Mouse (Mus musculus): ENCODE measurements around the gene Gm6588.
"Not testable (repeated sequence)": the region's sequence is repeated elsewhere in the genome, so short reads cannot be mapped to it uniquely, and the experiment has no call there.

Gene Gm6588

GRCm38 (mm10) chr5:112448747-112449440, at the start of gene Gm6588:
Gm6588 (plus strand) TSS chr5:112449426.
- in situ Hi-C loops (cut with MboI; ENCODE audit: low pct_unique_long_range_greater_than_20kb in 1 of 2, low sequenced_read_pairs in 2 of 2, unreplicated experiment in 1 of 2): loop anchor here in 1 of 2 experiments (10.0 kb wide), 1 partner anchor 426 kb away; no protein-coding TSS in a partner anchor

GRCm38 (mm10) chr5:112402437-112402836, 46.8 kb upstream of the Gm6588 start:
- in situ Hi-C loops (cut with MboI; ENCODE audit: low pct_unique_long_range_greater_than_20kb in 1 of 2, low sequenced_read_pairs in 2 of 2, unreplicated experiment in 1 of 2): no loop called here

GRCm38 (mm10) chr5:112406017-112406416, 43.2 kb upstream of the Gm6588 start:
- in situ Hi-C loops (cut with MboI; ENCODE audit: low pct_unique_long_range_greater_than_20kb in 1 of 2, low sequenced_read_pairs in 2 of 2, unreplicated experiment in 1 of 2): no loop called here

GRCm38 (mm10) chr5:112409274-112409673, 40.0 kb upstream of the Gm6588 start:
- in situ Hi-C loops (cut with MboI; ENCODE audit: low pct_unique_long_range_greater_than_20kb in 1 of 2, low sequenced_read_pairs in 2 of 2, unreplicated experiment in 1 of 2): no loop called here

GRCm38 (mm10) chr5:112411072-112411471, 38.2 kb upstream of the Gm6588 start:
- in situ Hi-C loops (cut with MboI; ENCODE audit: low pct_unique_long_range_greater_than_20kb in 1 of 2, low sequenced_read_pairs in 2 of 2, unreplicated experiment in 1 of 2): no loop called here

GRCm38 (mm10) chr5:112411514-112412335, 37.5 kb upstream of the Gm6588 start:
- in situ Hi-C loops (cut with MboI; ENCODE audit: low pct_unique_long_range_greater_than_20kb in 1 of 2, low sequenced_read_pairs in 2 of 2, unreplicated experiment in 1 of 2): no loop called here

GRCm38 (mm10) chr5:112412781-112413180, 36.4 kb upstream of the Gm6588 start:
- in situ Hi-C loops (cut with MboI; ENCODE audit: low pct_unique_long_range_greater_than_20kb in 1 of 2, low sequenced_read_pairs in 2 of 2, unreplicated experiment in 1 of 2): not testable (repeated sequence)

- in situ Hi-C loops (cut with MboI; ENCODE audit: low pct_unique_long_range_greater_than_20kb in 1 of 2, low sequenced_read_pairs in 2 of 2, unreplicated experiment in 1 of 2): no loop called here
These were observed 32.6 kb upstream of the Gm6588 start for GRCm38 (mm10) chr5:112416673-112417072.

GRCm38 (mm10) chr5:112418023-112418422, 31.2 kb upstream of the Gm6588 start:
- in situ Hi-C loops (cut with MboI; ENCODE audit: low pct_unique_long_range_greater_than_20kb in 1 of 2, low sequenced_read_pairs in 2 of 2, unreplicated experiment in 1 of 2): no loop called here

GRCm38 (mm10) chr5:112419535-112419934, 29.7 kb upstream of the Gm6588 start:
- in situ Hi-C loops (cut with MboI; ENCODE audit: low pct_unique_long_range_greater_than_20kb in 1 of 2, low sequenced_read_pairs in 2 of 2, unreplicated experiment in 1 of 2): no loop called here

- in situ Hi-C loops (cut with MboI; ENCODE audit: low pct_unique_long_range_greater_than_20kb in 1 of 2, low sequenced_read_pairs in 2 of 2, unreplicated experiment in 1 of 2): loop anchor here in 1 of 2 experiments (10.0 kb wide), 1 partner anchor 182 kb away; no protein-coding TSS in a partner anchor
These were observed 22.6 kb upstream of the Gm6588 start for GRCm38 (mm10) chr5:112426635-112427034.

GRCm38 (mm10) chr5:112427283-112427682, 21.9 kb upstream of the Gm6588 start:
- in situ Hi-C loops (cut with MboI; ENCODE audit: low pct_unique_long_range_greater_than_20kb in 1 of 2, low sequenced_read_pairs in 2 of 2, unreplicated experiment in 1 of 2): loop anchor here in 1 of 2 experiments (10.0 kb wide), 1 partner anchor 182 kb away; no protein-coding TSS in a partner anchor

- in situ Hi-C loops (cut with MboI; ENCODE audit: low pct_unique_long_range_greater_than_20kb in 1 of 2, low sequenced_read_pairs in 2 of 2, unreplicated experiment in 1 of 2): loop anchor here in 1 of 2 experiments (10.0 kb wide), 1 partner anchor 184 kb away; no protein-coding TSS in a partner anchor
These were observed 20.3 kb upstream of the Gm6588 start for GRCm38 (mm10) chr5:112428944-112429343.

GRCm38 (mm10) chr5:112431120-112431775, 18.0 kb upstream of the Gm6588 start:
- in situ Hi-C loops (cut with MboI; ENCODE audit: low pct_unique_long_range_greater_than_20kb in 1 of 2, low sequenced_read_pairs in 2 of 2, unreplicated experiment in 1 of 2): no loop called here

GRCm38 (mm10) chr5:112432033-112432432, 17.2 kb upstream of the Gm6588 start:
- in situ Hi-C loops (cut with MboI; ENCODE audit: low pct_unique_long_range_greater_than_20kb in 1 of 2, low sequenced_read_pairs in 2 of 2, unreplicated experiment in 1 of 2): no loop called here

GRCm38 (mm10) chr5:112433004-112433403, 16.2 kb upstream of the Gm6588 start:
- in situ Hi-C loops (cut with MboI; ENCODE audit: low pct_unique_long_range_greater_than_20kb in 1 of 2, low sequenced_read_pairs in 2 of 2, unreplicated experiment in 1 of 2): no loop called here

GRCm38 (mm10) chr5:112438535-112438934, 10.7 kb upstream of the Gm6588 start:
- in situ Hi-C loops (cut with MboI; ENCODE audit: low pct_unique_long_range_greater_than_20kb in 1 of 2, low sequenced_read_pairs in 2 of 2, unreplicated experiment in 1 of 2): no loop called here

GRCm38 (mm10) chr5:112453088-112453487, 3.9 kb downstream of the Gm6588 start:
- in situ Hi-C loops (cut with MboI; ENCODE audit: low pct_unique_long_range_greater_than_20kb in 1 of 2, low sequenced_read_pairs in 2 of 2, unreplicated experiment in 1 of 2): loop anchor here (10.0 to 25.0 kb wide), 2 partner anchors 602 to 609 kb away; partner anchors contain the start of gene Crybb2 (in 1 of the 2)

Data from mouse embryonic stem cell (cell line).